Mouse (Mus musculus) olfactory bulb, adult 2 months (tissue): Measurements from ENCODE around the gene Thap12.

Experiments
- CTCF ChIP-seq: fragments of 200-500 bp; IDR thresholded peaks from 2 replicates; pipeline ENCODE4 v1.5.1; 2012; ENCODE audit warnings: low read depth, mild to moderate bottlenecking, low read length, moderate library complexity; ENCODE audit not compliant: insufficient read depth
- POLR2A ChIP-seq: fragments of 200-500 bp; IDR thresholded peaks from 2 replicates; pipeline ENCODE4 v1.6.1; 2012; ENCODE audit warnings: mild to moderate bottlenecking, low read depth, low read length, moderate library complexity; ENCODE audit not compliant: insufficient read depth

GRCm38 (mm10) chr7:98713661-98714060, 10.8 kb downstream of the Thap12 start:
- no peak for TF ChIP-seq POLR2A
- TF ChIP-seq CTCF: no peak
